Mouse (Mus musculus): ENCODE results near the gene Kcna2.

The Kcna2 gene

DNA sequence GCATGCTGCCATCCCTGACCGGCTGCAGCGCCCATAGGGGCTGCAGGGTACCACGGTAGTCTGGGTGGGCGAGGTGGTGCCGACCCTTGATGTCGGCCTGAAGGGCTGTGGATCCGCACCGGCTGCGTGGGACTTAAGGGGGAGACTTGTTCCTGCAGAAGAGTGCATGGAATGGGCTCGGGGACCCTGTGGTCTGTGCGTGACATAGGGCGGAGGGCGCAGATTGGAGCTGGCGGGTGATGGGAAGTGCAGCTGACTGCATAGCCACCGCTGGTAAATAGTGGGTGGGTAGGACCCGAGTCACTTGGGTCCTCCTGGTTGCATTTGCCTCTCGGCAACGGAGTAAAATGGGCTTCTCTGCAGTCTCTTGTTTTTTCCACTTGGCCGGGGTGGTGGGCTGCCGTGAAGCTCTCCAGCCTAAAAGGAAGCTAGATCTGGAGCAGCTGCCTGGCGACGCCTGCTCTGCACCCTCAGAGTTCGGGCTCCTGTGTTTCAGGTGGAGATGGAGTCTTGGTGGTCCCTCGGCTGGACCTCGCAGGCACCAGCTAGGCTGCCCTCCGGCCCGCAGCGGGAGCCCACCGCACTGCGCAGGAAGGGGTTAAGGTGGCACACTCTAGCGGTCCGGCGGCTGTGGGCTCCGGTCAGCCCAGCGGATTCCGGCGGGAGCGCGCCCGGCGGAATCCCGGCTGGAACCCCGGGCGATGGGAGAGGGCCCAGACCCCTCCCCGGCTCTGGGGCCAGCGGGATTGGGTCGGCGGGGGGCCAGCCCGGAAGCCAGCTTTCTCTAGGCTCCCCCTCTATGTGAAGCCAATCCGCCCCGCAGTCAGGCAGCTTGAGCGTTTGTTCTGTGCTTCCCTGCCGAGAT is 1.1 kb downstream of the Kcna2 start:
- peak; percentile 61 to 70 for DNase-seq (ENCODE audit: low spot score in 2 of 2)

DNA sequence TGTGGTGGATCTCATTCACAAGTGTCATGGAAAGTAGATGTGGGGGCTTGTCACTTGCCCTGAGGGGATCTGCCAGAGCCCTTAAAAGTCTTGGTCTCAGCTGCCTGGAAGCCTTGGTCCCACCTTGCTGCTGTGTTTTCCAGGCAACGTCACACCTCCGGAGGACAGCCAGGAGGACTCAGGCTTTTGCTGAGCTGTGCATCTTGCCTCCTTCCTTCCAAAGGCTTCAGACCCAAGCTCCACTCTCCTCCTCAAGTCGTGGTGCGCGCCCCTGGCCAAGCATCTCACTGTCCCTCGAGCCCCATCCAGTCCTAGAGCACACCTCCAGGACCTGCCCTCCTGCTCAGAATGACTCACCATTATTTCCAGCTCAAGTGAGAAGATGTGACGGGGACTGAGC is 2.1 kb downstream of the Kcna2 start:
- DNase-seq (ENCODE audit: low spot score in 2 of 2) = no peak

DNA sequence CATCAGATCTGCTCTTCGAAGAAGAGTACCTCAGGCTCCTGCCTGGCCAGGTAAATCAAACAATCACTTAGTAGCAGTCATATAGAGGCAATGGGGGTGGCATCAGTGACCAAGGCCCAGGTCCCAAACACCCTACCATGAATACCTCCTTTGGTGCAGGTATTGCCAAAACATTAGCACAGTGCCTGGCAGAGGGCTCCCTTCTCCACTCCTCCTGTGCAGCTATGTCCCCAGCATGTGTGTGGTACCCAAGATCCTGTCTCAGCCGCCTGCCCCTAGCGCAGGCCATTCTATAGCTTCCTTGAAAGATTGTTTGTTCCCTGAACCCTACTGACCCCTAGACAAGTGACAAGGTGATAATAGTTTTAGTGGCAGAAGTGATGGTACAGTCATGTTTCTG is 2.5 kb downstream of the Kcna2 start:
- DNase-seq (ENCODE audit: low spot score in 2 of 2) = no peak

DNA sequence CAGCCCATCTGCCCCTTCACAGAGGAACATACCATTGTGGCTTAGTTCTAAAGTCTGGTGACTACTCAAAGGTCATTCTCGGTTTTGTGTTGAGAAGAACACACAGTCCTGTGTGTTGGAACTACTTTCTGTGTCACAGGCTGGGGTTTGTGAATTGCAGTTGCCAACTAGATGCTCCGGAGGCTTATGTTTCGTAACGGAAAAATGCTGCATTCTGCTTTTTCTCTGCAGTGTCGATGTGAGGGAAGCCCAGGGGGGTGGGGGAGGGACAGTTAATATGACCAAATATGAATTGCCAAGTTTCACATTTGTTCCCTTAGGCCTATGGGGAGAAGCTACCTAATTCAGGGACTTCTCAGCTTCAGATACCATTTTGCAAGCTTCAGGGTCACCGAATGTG is 5.0 kb downstream of the Kcna2 start:
- no peak for DNase-seq (ENCODE audit: low spot score in 2 of 2)

DNA sequence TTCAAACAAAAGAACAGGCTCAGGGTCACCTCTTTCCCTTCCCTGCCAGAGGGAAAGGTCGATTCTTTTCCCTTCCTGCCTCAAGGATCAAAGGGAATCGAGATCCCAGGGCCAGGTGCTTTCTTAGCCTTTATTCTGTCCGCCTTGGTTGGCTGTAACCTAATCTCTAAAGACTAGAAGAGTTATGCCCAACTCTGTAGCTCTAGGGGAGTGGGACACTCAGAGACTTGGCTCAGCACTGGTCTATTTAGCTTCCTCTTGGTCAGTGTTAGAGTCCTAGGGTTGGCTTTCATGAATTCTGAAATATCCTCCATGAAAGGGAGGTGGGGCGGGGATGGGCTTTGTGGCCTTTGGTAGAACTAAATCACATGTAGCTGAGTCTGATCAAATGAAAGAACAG is 11.6 kb downstream of the Kcna2 start:
- no peak for DNase-seq (ENCODE audit: low spot score in 2 of 2)

DNA sequence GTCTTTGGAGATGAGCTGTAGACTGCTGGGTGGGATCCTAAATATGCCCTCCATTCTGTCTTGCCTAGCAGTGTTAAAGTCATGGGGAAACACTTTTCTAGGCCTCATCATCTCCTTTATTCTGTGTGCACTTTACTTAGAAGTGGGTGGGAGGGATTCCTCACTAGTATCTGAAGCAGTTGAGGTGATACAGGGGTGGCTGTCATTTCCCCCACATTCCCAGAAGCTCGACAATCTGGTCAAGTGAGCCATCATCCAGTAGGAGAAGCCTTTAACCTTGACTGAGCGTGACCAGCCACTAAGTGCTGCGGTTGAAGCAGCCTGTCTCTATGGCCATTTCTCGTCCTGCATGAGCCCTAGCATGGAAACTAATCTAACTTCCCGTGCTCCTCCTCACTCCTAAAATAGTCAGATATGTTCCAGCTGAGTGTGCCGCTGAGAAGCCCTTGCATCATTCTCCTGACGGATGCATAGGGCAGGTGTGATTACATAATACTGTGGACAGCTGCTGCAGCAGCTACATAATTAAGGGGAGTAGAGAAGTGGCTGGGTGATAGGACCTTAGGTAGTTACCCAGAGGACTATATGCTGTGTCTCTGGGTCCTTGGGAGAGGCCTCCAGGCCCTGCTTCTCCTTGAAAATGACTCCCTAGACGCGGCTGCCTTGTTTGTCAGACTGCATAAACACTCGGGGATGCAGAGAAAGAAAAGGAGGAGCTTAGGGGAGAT is 12.2 kb downstream of the Kcna2 start:
- DNase-seq (ENCODE audit: low spot score in 2 of 2) = no peak

DNA sequence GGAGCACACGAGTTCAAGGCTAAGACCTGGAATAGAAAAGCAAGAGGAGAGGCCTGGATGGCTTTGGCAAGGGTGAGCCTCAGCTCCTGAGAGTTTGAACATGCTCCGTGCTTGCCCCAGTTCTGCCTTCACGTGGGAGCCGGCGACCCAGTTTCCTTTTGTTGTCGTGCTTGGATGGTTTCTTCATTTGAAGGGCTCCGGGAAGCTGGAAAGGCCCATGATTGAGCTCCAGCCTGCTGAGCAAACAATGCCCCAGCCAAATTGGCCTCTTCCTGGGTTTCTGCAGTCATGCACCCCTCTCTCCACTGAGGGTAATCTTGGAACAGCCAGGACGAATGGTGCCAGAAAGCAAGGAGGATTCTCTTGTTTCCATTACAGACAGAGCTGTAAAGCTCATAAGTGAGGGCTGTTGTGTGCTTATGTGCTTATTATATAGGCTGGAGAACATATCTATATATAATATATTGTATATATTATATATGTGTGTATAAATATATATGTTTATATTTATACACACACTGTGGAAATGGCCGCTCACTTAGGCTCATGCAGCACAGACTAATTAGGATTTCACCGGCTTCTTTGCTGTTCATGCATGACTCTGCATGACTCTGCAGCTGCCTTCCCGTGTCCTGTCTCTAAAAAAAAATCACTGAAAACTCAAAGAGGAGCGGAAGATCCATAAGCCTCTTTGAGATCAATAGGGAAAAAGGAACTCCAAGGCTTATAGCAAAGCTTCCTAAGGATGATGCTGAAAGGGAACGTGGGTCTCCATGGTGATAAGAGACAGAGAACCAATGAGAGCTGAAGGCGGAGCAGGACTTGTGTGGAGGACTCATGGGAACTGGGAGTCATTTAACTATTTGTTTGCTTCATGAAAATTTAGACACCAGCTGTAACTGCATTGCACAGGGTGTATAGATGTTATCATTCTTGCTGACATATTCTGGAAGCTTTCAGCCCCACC is 13.1 kb downstream of the Kcna2 start:
- DNase-seq (ENCODE audit: low spot score in 2 of 2) = peak; percentile 60 to 76

DNA sequence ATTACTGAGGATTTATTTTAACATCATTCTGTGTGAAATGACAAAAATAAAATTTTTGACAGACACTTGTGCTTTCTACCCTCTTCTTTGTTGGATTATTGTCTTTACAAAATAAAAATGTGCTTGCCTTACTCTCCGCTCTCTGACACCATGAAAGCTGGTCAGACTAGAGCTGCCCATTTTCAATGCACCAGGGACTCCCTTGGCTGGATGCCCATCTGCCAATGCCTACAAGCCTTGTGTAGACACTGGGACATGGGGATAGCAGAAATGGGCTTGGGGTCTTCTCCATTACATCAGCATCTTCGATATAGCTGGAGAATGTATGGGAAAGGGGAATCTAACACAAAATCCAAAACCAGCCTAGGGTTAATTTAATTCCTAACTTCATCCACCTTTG is 14.0 kb downstream of the Kcna2 start:
- DNase-seq (ENCODE audit: low spot score in 2 of 2) = no peak

DNA sequence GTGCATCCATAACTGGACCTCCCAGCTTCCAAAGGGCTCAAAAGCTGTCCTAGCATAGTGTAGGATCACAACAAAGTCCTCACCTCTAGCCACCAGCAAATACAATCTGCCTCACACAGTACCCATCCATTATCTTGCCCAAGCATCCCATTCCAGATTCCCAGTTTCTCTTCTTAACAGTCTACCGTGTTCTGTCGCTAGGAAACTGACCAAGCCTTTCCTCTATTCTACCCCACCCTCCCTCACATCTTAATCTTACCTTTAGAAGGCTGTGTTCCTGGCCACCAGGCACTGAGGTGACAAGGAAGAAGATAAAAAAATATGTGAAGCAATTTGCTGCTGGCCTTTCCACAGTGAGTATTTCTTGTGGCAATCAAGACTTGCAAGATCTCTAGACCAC is 14.8 kb downstream of the Kcna2 start:
- DNase-seq (ENCODE audit: low spot score in 2 of 2) = no peak

DNA sequence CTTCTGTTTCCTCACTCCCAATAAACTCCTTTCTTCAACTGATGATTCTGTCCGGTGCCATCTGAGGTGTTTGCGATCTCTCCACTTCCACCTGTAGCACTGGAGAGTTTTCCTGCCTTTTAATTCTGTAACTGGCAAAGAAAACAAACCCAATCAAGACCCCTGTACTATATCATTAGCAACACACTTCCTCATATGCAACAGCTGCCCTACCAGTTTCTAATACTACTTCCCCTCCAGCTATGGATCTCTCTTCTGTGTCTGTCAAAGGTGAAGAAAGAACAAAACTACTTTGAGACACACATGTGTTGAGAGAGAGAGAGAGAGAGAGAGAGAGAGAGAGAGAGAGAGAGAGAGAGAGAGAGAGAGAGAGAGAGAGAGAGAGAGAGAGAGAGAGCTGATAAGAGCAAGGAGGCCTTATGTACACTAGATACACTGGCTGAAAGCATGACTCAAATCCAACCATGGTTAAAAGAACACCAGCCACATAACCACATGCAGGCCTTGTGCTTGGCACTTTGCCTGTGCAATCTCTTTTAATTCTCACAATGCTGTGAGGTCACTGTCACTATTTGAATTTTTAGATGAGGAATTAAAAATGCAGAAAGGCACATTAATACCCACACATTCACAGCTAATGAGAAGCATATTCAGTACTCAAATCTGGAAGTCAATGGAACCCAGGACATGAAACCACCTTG is 19.1 kb downstream of the Kcna2 start:
- no peak for DNase-seq (ENCODE audit: low spot score in 2 of 2)

DNA sequence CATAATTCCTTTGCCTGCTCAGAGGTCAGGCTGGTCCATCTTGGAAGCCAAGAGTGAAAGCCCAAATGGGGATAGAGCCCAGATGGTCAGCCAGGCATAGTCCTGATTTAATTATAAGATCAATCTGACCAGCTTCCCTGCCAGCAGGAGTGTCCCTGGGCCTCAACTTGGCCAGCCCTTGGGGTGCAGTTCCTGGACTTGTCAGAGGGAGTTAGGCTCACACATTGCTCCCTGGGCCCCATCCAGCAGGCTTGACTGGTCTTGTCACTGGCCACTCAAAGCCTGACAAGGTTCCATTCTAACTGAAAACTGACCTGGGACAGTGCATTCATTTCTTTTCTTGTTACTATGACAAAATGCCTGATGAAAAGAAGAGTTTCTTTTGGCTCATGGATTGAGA is 21.4 kb downstream of the Kcna2 start:
- no peak for DNase-seq (ENCODE audit: low spot score in 2 of 2)

DNA sequence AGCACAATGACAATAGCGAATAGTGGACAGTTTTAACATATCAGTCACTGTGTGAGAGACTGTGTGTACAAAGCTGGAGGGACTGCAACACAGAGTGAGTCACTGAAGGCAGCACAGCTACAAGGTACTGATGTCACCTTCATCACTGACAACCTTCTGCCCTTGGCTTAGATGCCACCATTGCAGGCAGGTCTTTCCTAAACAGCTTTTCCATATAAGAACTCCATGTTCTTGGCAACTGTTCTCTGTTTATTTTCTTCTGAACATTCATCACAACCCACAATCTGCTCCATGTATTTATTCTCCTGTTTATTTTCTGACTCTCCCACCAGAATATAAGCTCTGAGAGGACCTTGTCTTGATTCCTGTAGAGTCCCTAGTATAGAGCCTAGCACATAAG is 26.7 kb downstream of the Kcna2 start:
- no peak for DNase-seq (ENCODE audit: low spot score in 2 of 2)

DNA sequence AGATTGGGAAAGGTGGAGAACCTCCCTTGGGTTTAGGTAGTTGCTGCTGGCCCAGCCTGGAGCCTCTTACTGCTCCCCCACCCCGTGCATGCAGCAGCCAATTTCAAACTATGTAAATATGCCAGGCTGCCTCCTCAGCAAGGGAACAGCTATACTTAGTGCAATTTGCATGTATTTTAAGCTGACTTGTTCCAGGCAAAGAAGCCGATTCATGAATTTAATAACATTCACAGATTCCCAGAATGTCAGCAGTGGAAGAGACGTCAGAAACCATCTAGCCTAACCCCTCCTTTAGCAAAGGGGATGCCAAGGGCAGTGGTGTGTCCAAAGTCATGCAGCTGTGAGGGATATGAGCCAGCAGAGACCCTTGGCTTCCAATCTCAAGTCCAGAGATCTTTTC is 27.5 kb downstream of the Kcna2 start:
- peak; percentile 40 to 53 for DNase-seq (ENCODE audit: low spot score in 2 of 2)

DNA sequence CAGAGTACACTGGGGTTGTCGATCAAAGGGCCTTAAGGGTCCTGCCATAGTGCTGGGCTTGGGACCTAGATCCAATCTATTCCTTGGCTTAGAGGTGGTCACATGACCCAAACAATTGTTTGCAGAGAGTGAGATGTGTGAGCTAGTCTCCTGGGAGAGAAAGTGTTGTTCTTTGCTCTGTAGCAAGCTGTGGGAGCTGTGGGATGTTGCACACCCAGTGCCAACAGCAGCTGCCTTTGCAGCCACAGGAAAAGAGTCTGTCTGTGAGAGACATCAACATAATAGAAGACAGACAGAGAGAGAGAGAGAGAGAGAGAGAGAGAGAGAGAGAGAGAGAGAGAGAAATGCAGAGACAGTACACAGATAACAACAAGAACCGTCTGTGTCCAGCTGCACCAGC is 28.3 kb downstream of the Kcna2 start:
- DNase-seq (ENCODE audit: low spot score in 2 of 2) = no peak

DNA sequence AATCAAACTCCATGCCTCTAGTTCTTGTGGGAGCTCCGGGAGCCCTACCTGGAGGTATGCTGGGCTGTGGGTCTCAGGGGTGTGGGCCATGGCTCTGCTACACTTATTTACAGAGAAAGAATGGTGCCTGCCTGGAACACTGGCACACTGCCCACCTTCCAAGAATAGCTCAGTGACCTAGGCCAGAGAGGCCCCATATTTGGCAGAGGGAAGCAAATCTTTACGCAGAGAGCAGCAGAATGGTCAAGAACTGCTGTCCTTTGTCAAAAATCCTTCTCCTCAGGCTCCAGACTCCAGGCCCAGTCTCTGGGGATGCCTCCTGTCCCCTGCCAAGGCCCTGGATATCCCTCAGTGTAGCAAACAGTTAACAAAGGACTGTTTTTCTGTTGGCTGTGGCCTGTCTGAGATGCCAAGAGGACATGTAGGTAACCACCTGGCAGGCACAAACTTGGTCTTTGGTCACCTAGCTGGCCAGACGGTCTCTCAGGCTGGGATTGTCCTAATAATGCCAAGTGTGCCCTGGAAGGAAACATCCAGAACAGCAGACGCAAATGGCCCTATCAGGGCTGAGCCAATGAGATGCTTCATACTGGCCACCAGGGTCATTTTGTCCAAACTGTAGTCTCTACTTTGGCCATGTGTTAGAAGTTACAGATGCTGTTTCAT is 29.8 kb downstream of the Kcna2 start:
- no peak for DNase-seq (ENCODE audit: low spot score in 2 of 2)

DNA sequence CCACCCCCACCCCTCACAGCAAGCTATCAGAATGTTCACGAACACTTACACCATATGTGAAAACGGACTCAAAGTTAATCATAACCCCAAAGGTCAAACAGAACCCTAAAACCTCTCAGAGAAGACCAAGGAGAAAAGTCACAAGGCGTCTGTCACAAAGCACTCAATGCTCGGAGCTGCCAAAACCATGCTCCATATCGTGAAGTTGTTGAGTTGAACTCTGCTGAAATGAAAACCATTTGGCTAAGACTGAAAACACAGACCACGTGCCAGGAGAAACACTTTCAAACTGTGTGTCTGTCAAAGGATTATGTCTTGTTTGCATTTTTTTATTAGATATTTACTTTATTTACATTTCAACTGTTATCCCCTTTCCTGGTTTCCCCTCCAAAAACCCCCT is 30.9 kb downstream of the Kcna2 start:
- DNase-seq (ENCODE audit: low spot score in 2 of 2) = no peak

DNA sequence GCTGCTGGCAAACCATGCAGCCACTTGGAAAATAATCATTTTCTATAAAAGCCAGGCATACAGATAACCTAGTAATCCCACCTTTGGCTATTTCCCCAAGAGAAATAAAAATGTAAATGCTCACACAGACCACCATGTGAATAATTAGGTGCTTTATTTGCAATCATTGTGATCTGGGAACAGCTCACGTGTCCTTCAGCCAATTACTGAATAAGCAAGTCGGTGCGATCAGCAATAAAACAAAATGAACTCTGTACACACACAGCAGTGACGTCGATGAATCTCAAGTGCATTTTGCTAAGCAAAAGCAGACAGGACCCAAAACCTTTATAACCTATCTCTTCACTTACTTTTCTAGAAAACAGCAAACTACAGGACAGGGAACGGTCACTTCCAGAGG is 31.7 kb downstream of the Kcna2 start:
- DNase-seq (ENCODE audit: low spot score in 2 of 2) = no peak

DNA sequence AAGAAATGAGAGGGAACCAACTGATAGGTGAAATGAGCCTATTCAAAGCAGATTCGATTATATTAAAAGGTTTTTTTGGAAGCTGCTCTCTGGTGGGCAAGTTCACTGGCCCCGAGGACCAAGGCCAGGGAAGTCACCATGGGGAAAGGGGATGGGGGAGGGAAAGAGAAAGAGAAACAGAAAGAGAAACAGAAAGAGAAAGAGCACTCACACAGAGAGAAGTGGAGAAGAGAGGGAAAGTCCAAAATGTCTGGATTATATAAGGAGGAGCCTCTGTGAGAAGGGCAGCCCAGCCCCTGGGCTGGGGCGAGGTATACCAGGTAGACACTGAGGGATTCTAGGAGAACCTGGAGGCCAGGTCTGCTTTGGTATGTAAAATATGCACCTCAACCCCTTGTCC is 33.5 kb downstream of the Kcna2 start:
- DNase-seq (ENCODE audit: low spot score in 2 of 2) = no peak

DNA sequence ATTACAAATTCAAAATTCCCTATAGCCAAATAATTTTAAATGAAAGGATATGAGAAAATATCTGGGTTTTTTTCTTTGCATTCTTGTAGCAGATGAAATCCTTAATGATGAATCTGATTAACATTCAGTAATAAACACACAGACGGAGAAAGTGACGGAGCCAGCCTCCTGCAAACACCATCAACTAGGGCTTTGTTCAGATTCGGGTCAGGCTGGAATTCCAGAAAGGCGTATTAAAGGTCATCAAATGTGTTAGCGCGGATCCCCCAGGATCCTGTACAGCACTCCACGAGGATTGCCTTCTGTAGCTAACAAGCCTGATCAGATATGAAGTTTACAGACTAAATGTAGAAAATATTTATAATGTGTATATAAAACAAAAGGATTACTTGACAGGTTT is 46.2 kb downstream of the Kcna2 start:
- no peak for DNase-seq (ENCODE audit: low spot score in 2 of 2)

DNA sequence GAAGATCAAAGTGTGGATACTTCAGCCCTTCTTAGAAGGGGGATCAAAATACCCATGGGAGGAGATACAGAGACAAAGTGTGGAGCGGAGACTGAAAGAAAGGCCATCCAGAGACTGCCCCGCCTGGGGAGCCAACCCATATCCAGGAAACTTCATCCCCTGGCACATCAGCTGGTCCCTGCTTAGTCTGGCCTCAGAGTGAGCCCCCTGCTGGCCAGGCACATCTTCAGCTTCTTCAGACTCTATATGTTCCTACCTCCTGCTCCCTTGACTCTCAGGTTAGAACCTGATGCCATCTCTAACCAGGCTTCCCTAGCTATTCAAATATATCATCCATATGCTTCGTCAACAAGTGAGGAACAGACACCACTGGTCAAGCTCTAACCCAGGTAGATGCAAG is 48.1 kb downstream of the Kcna2 start:
- DNase-seq (ENCODE audit: low spot score in 2 of 2) = no peak

DNA sequence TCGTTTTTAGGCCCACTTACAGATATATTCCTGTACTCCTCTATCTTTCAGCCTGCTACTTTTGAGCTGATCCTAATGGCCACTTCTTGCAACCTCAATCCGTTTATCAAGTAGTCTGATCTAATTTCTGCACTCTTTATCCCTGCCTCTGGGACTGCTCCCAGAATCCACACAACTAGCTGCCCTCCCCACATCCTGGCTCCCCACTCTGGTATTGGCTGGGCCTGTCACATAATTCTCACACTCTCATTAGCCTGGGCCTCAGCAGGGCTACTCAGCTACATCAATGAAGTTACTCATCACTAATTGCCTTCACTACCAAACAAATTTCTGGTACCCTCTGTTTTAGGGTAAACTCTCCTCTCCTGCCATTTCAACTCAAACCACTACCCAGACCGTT is 49.5 kb downstream of the Kcna2 start:
- peak in 1 of 2 experiments; percentile 19 for DNase-seq (ENCODE audit: low spot score in 2 of 2)
